In the genomic region with DNA sequence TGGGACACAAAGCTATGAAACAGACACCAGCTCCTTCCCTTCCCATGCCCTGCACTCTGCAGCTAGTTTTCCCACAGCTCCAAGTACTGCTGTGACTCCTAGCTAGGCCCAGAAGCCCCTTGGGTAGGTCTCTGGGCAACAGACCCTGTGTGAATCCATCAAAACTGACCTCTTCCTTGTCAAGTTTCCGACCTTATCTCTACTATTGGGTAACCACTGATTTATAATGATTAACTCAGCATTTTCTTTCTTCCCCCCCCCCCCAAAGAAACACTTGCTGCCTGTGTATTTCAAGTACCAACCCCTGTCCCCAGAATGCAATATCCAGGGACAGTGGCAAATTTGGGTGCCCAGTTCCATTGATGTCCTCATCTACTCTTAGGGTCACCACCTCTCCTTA, we compare ENCODE assay signal across 28 mouse cellular contexts. TPM values are rescaled to one million over a fixed set of nuclear protein-coding genes. Genes with fewer than 3 reads are reported as not detected.
DNase-seq lines count a peak whose midpoint lies in the region; ATAC-seq and TF ChIP-seq lines count a peak whose summit lies in the region.
"Had no signal": no experiment of that assay in that cellular context is flagged by ENCODE, and none has a peak within 500 bp of the region (broad histone marks: within the 10 kb centered on the region; RNA-seq: fewer than 3 reads in every experiment).

No protein-coding gene starts in this region.

- H3K36me3 ChIP-seq in intestine, embryonic 15.5 days, result no peaks in the 10 kb centered on the region
- no peaks in the 10 kb centered on the region for H3K36me3 ChIP-seq in intestine, postnatal 0 days (ENCODE audit: control insufficient read depth, insufficient read depth)
- no peaks in the 10 kb centered on the region for H3K36me3 ChIP-seq in liver, embryonic 13.5 days
- no peaks in the 10 kb centered on the region for H3K36me3 ChIP-seq in liver, embryonic 11.5 days (ENCODE audit: control insufficient read depth, insufficient read depth, low read length)
- H3K36me3 ChIP-seq in midbrain, embryonic 11.5 days (ENCODE audit: control insufficient read depth, insufficient read depth, low read length), result no peaks in the 10 kb centered on the region
- no peaks in the 10 kb centered on the region for H3K36me3 ChIP-seq in midbrain, postnatal 0 days (ENCODE audit: insufficient read depth, low read length)
- H3K36me3 ChIP-seq in hindbrain, embryonic 13.5 days, result no peaks in the 10 kb centered on the region
- H3K36me3 ChIP-seq: embryonic facial prominence, embryonic 13.5 days; embryonic facial prominence, embryonic 15.5 days; forebrain, embryonic 10.5 days; forebrain, embryonic 12.5 days; G1E had no signal

- no peak for TF ChIP-seq CTCF in intestine, postnatal 0 days (IDR thresholded peaks at IDR 0.05; ENCODE audit: low read depth)
- TF ChIP-seq CTCF in midbrain, postnatal 0 days (IDR thresholded peaks at IDR 0.05), result no peak

- no peaks in the 10 kb centered on the region for H3K27me3 ChIP-seq in intestine, embryonic 15.5 days (replicated peaks)
- no peaks in the 10 kb centered on the region for H3K27me3 ChIP-seq in intestine, postnatal 0 days (replicated peaks; ENCODE audit: control insufficient read depth, insufficient read depth, low read length)
- H3K27me3 ChIP-seq in liver, embryonic 13.5 days, result no peaks in the 10 kb centered on the region
- no peaks in the 10 kb centered on the region for H3K27me3 ChIP-seq in liver, embryonic 11.5 days (replicated peaks; ENCODE audit: control insufficient read depth, insufficient read depth, low read length)
- H3K27me3 ChIP-seq in midbrain, embryonic 11.5 days (ENCODE audit: control insufficient read depth, insufficient read depth, low read length), result no peaks in the 10 kb centered on the region
- H3K27me3 ChIP-seq in midbrain, postnatal 0 days (ENCODE audit: insufficient read depth, low read length), result 0 out of 2 replicates have a peak, but pooled peaks cover 6% of the 10 kb centered on the region
- no peaks in the 10 kb centered on the region for H3K27me3 ChIP-seq in hindbrain, embryonic 13.5 days
- H3K27me3 ChIP-seq: embryonic facial prominence, embryonic 13.5 days; embryonic facial prominence, embryonic 15.5 days had no signal

- 17% methylated on average over 1 of the region's 1 CpGs for WGBS in intestine, embryonic 15.5 days
- WGBS in intestine, postnatal 0 days, result 12% methylated on average over 1 of the region's 1 CpGs
- 17% methylated on average over 1 of the region's 1 CpGs for WGBS in liver, embryonic 13.5 days (ENCODE audit: insufficient replicate concordance)
- WGBS in liver, embryonic 11.5 days, result 31% methylated on average over 1 of the region's 1 CpGs
- WGBS in midbrain, embryonic 11.5 days, result 81% methylated on average over 1 of the region's 1 CpGs
- WGBS in midbrain, postnatal 0 days, result 80% methylated on average over 1 of the region's 1 CpGs
- WGBS in hindbrain, embryonic 13.5 days, result 43% methylated on average over 1 of the region's 1 CpGs

- 0 out of 2 replicates have a peak, but pooled peaks cover 4% of the 10 kb centered on the region for H3K4me1 ChIP-seq in intestine, embryonic 15.5 days (replicated peaks)
- peaks cover 12% of the 10 kb centered on the region; the same call in 1 of the 2 replicates for H3K4me1 ChIP-seq in intestine, postnatal 0 days (replicated peaks; ENCODE audit: control insufficient read depth, insufficient read depth, low read length)
- H3K4me1 ChIP-seq in liver, embryonic 13.5 days (replicated peaks), result no peaks in the 10 kb centered on the region
- no peaks in the 10 kb centered on the region; the same call in 1 of the 2 replicates for H3K4me1 ChIP-seq in liver, embryonic 11.5 days (replicated peaks; ENCODE audit: control insufficient read depth, insufficient read depth, low read length)
- H3K4me1 ChIP-seq in midbrain, embryonic 11.5 days (ENCODE audit: control insufficient read depth, insufficient read depth, low read length), result peaks cover 4% of the 10 kb centered on the region; the same call in 1 of the 2 replicates
- no peaks in the 10 kb centered on the region; the same call in 1 of the 2 replicates for H3K4me1 ChIP-seq in midbrain, postnatal 0 days (ENCODE audit: insufficient read depth, low read length)
- peaks cover 3% of the 10 kb centered on the region; the same call in 1 of the 2 replicates for H3K4me1 ChIP-seq in hindbrain, embryonic 13.5 days (replicated peaks)
- H3K4me1 ChIP-seq: embryonic facial prominence, embryonic 15.5 days; forebrain, embryonic 12.5 days had no signal

- no peak overlapping the region for H3K27ac ChIP-seq in intestine, embryonic 15.5 days
- no peak overlapping the region for H3K27ac ChIP-seq in intestine, postnatal 0 days (ENCODE audit: low read depth, low read length)
- H3K27ac ChIP-seq in liver, embryonic 13.5 days, result no peak overlapping the region
- H3K27ac ChIP-seq in liver, embryonic 11.5 days (ENCODE audit: low read depth, low read length), result no peak overlapping the region
- no peak overlapping the region for H3K27ac ChIP-seq in midbrain, embryonic 11.5 days (ENCODE audit: low read depth, low read length)
- no peak overlapping the region for H3K27ac ChIP-seq in midbrain, postnatal 0 days (ENCODE audit: low read depth, low read length)
- no peak overlapping the region for H3K27ac ChIP-seq in hindbrain, embryonic 13.5 days
- H3K27ac ChIP-seq: embryonic facial prominence, embryonic 13.5 days; embryonic facial prominence, embryonic 15.5 days; forebrain, embryonic 10.5 days; forebrain, embryonic 12.5 days had no signal

- peak; percentile 79 for ATAC-seq in intestine, embryonic 15.5 days
- no peak for ATAC-seq in intestine, postnatal 0 days
- 0 out of 2 replicates have a peak, but pooled peaks have one; percentile 36 for ATAC-seq in liver, embryonic 13.5 days (ENCODE audit: low read depth)
- ATAC-seq in liver, embryonic 11.5 days (replicated peaks; ENCODE audit: low FRiP score), result no peak
- no peak for ATAC-seq in midbrain, embryonic 11.5 days (ENCODE audit: low FRiP score)
- ATAC-seq in midbrain, postnatal 0 days (ENCODE audit: low FRiP score), result no peak
- ATAC-seq in hindbrain, embryonic 13.5 days (ENCODE audit: low FRiP score), result no peak
- ATAC-seq: activated CD4-positive, CD25-positive, alpha-beta regulatory T cell, adult 4 months; CD4-positive, CD25-positive, alpha-beta regulatory T cell, adult 4 months; forebrain, embryonic 14.5 days; Patski had no signal

- H3K9ac ChIP-seq in intestine, embryonic 15.5 days, result no peak overlapping the region
- H3K9ac ChIP-seq in intestine, postnatal 0 days (ENCODE audit: low read depth, low read length), result no peak overlapping the region
- no peak overlapping the region for H3K9ac ChIP-seq in liver, embryonic 13.5 days
- H3K9ac ChIP-seq in liver, embryonic 11.5 days (ENCODE audit: low read depth, low read length), result no peak overlapping the region
- no peak overlapping the region for H3K9ac ChIP-seq in midbrain, embryonic 11.5 days (ENCODE audit: low read length)
- no peak overlapping the region for H3K9ac ChIP-seq in midbrain, postnatal 0 days (replicated peaks; ENCODE audit: low read length, poor library complexity, severe bottlenecking)
- H3K9ac ChIP-seq in hindbrain, embryonic 13.5 days, result no peak overlapping the region
- H3K9ac ChIP-seq: embryonic facial prominence, embryonic 13.5 days; embryonic facial prominence, embryonic 15.5 days; forebrain, embryonic 12.5 days had no signal

- H3K4me3 ChIP-seq in intestine, embryonic 15.5 days (replicated peaks), result no peak overlapping the region
- no peak overlapping the region for H3K4me3 ChIP-seq in intestine, postnatal 0 days (ENCODE audit: low read depth, low read length)
- H3K4me3 ChIP-seq in liver, embryonic 13.5 days (replicated peaks), result no peak overlapping the region
- H3K4me3 ChIP-seq in liver, embryonic 11.5 days (ENCODE audit: low read depth, low read length), result no peak overlapping the region
- no peak overlapping the region for H3K4me3 ChIP-seq in midbrain, embryonic 11.5 days (ENCODE audit: low read depth, low read length)
- no peak overlapping the region for H3K4me3 ChIP-seq in midbrain, postnatal 0 days (ENCODE audit: low read depth, low read length)
- H3K4me3 ChIP-seq in hindbrain, embryonic 13.5 days, result no peak overlapping the region
- H3K4me3 ChIP-seq: embryonic facial prominence, embryonic 13.5 days; embryonic facial prominence, embryonic 15.5 days; erythroblast, embryonic 14.5 days; forebrain, embryonic 10.5 days; forebrain, embryonic 12.5 days had no signal

- DNase-seq in liver, embryonic 13.5 days, result no peak
- DNase-seq in liver, embryonic 11.5 days (ENCODE audit: low spot score), result no peak
- DNase-seq in midbrain, embryonic 11.5 days (ENCODE audit: low spot score, missing footprints), result peak; percentile 66
- DNase-seq in midbrain, postnatal 0 days (ENCODE audit: low spot score), result no peak
- DNase-seq in yolk sac, embryonic 10.5 days (ENCODE audit: low spot score), result peak; percentile 13
- DNase-seq: adrenal gland, adult 8-10 months; adrenal gland, postnatal 14 days; adrenal gland, postnatal 36 days; B cell, adult 2 months; cerebellum, adult 11-12 months; cerebellum, adult 8-10 months; cerebellum, adult 9-11 months; cerebellum, postnatal 14 days; cerebellum, postnatal 36 days; embryo, embryonic 11 days had no signal

- H3K9me3 ChIP-seq in intestine, embryonic 15.5 days, result no peaks in the 10 kb centered on the region
- no peaks in the 10 kb centered on the region for H3K9me3 ChIP-seq in intestine, postnatal 0 days (ENCODE audit: control insufficient read depth)
- H3K9me3 ChIP-seq in liver, embryonic 13.5 days (replicated peaks), result no peaks in the 10 kb centered on the region
- H3K9me3 ChIP-seq in liver, embryonic 11.5 days (ENCODE audit: control insufficient read depth, low read length), result no peaks in the 10 kb centered on the region
- H3K9me3 ChIP-seq in midbrain, embryonic 11.5 days (ENCODE audit: control insufficient read depth, low read length), result no peaks in the 10 kb centered on the region
- no peaks in the 10 kb centered on the region for H3K9me3 ChIP-seq in midbrain, postnatal 0 days (ENCODE audit: low read length)
- H3K9me3 ChIP-seq in hindbrain, embryonic 13.5 days, result no peaks in the 10 kb centered on the region
- H3K9me3 ChIP-seq: embryonic facial prominence, embryonic 13.5 days; embryonic facial prominence, embryonic 15.5 days; forebrain, embryonic 10.5 days; forebrain, embryonic 12.5 days; G1E had no signal

- H3K4me2 ChIP-seq in intestine, embryonic 15.5 days (replicated peaks), result no peak overlapping the region
- H3K4me2 ChIP-seq in intestine, postnatal 0 days (replicated peaks; ENCODE audit: low read depth), result no peak overlapping the region
- H3K4me2 ChIP-seq in liver, embryonic 13.5 days, result no peak overlapping the region
- H3K4me2 ChIP-seq in liver, embryonic 11.5 days, result no peak overlapping the region
- H3K4me2 ChIP-seq in midbrain, embryonic 11.5 days, result no peak overlapping the region
- no peak overlapping the region for H3K4me2 ChIP-seq in midbrain, postnatal 0 days (ENCODE audit: low read depth, low read length, poor library complexity, severe bottlenecking)
- H3K4me2 ChIP-seq in hindbrain, embryonic 13.5 days, result no peak overlapping the region
- H3K4me2 ChIP-seq: embryonic facial prominence, embryonic 13.5 days; embryonic facial prominence, embryonic 15.5 days; forebrain, embryonic 12.5 days had no signal

RNA-seq across cellular contexts. Expression of a gene that starts 0.6 kb away (rescaled TPM):
- polyA plus RNA-seq in intestine, embryonic 15.5 days (2015; fragmentation: Nextera tagmentation; extraction: Ambion mirVana), result 4.5 and 4.7 TPM in 2 replicates
- 12.2 and 16.0 TPM in 2 replicates for polyA plus RNA-seq in intestine, postnatal 0 days (2015; fragmentation: Nextera tagmentation; extraction: Ambion mirVana)
- polyA plus RNA-seq in liver, embryonic 13.5 days (2015; fragmentation: Nextera tagmentation; extraction: Ambion mirVana), result 10.8 and 12.0 TPM in 2 replicates
- 6.4 TPM in 2 replicates for polyA plus RNA-seq in liver, embryonic 11.5 days (2014; fragmentation: Nextera tagmentation; extraction: Ambion mirVana)
- polyA plus RNA-seq in midbrain, embryonic 11.5 days (2014; fragmentation: Nextera tagmentation; extraction: Ambion mirVana), result 4.0 and 4.5 TPM in 2 replicates
- total RNA-seq in midbrain, postnatal 0 days (2014; rRNA removed), result 17.2 and 19.4 TPM in 2 replicates
- polyA plus RNA-seq in midbrain, postnatal 0 days (2015; fragmentation: Nextera tagmentation; extraction: Ambion mirVana), result 2.8 and 3.0 TPM in 2 replicates
- 5.2 and 5.6 TPM in 2 replicates for polyA plus RNA-seq in hindbrain, embryonic 13.5 days (2015; fragmentation: Nextera tagmentation; extraction: Ambion mirVana)

Comparison
In these comparisons a context has a peak if more than half of its experiments do, and no peak if none do; other contexts are left out.
1. ATAC-seq: peak in intestine, embryonic 15.5 days (single experiment) and liver, embryonic 13.5 days (single experiment); none in intestine, postnatal 0 days (single experiment), liver, embryonic 11.5 days (single experiment), midbrain, embryonic 11.5 days (single experiment), midbrain, postnatal 0 days (single experiment) and hindbrain, embryonic 13.5 days (single experiment).
2. DNase-seq: peak in midbrain, embryonic 11.5 days (single experiment) and yolk sac, embryonic 10.5 days (single experiment); none in liver, embryonic 13.5 days (single experiment), liver, embryonic 11.5 days (single experiment) and midbrain, postnatal 0 days (single experiment).